Mouse (Mus musculus): Measurements from ENCODE around the gene Clns1a. TPM values are rescaled to one million over a fixed set of nuclear protein-coding genes. Genes with fewer than 3 reads are reported as not detected.

Gene Clns1a
- polyA plus RNA-seq, 1 experiment from 2014 or later, result 129 TPM

DNA sequence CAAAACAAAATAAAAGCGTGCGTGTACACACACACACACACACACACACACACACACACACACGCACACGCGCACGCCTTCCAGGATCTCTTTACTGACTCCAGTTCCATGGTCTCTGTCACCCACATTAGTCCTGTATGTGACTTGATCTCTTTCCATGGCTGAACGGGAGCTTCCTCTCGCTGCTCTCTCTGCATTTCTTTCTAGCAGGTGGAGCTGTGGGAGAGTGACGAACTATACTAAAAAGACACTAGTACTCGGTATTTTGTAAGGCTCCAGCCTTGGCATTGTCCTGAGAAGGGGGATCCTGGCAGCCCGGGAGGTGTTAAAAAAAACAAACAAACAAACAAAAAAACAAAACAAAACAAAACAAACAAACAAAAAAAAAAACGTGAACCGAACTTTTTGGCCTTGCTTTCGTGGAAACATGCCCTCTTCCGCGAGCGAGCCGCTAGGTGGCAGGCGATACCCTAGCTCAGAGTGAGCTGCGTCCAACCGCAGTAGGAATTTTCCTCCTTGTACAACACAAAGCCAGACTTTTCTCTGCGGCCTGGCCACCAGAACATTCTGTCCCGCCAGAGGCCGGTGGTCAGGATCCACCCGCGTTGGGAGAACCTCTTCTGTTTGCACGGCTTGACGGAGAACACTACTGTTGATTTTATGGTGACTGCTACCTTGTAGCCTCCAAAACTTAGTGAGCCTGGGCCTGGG lies 51.5 kb downstream of the Clns1a start:
- no peaks in the 10 kb centered on the region for H3K9me3 ChIP-seq (replicated peaks)
- H3K9ac ChIP-seq, result peak overlapping the region; percentile 64
- H3K4me1 ChIP-seq, result peaks cover 47% of the 10 kb centered on the region
- peak overlapping the region; percentile 71 for H3K4me2 ChIP-seq
- 0 out of 2 replicates have a peak, but pooled peaks have one; percentile 27 for ATAC-seq
- H3K27ac ChIP-seq, result peak overlapping the region; percentile 98
- no peaks in the 10 kb centered on the region for H3K36me3 ChIP-seq
- no peaks in the 10 kb centered on the region for H3K27me3 ChIP-seq (replicated peaks)
- 21% methylated on average over 28 of the region's 28 CpGs for WGBS (ENCODE audit: insufficient replicate concordance)
- H3K4me3 ChIP-seq, result peak overlapping the region; percentile 52

DNA sequence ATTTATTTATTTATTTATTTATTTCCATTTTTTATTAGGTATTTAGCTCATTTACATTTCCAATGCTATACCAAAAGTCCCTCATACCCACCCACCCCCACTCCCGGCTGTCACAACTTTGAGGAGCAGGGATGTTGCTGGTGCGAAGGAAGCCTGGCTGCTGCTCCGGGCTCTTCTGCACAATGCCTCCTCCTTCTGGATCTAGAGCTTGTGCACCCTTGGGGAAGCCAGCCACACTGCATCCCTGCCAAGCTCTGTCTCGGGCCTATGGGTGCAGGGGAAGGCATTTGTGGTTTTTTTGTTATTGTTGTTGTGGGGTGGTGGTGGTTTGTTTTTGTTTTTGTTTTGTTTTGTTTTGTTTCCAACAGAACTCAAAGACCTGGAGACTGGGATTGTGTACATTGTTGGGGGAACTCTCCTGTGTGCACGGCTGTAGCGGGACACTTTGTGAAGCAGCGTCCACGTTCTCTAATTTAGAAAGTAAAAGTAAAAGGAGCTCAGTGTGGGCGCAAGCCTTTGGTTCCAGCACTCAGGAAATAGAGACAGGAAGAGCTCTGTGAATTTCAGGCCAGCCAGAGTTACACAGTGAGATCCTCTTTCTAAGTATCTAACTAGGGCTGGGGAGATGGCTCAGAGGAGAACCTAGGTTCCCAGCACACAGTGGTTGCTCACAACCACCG lies 52.2 kb downstream of the Clns1a start:
- H3K4me3 ChIP-seq, result peak overlapping the region; percentile 52
- no peak for ATAC-seq
- H3K9me3 ChIP-seq (replicated peaks), result no peaks in the 10 kb centered on the region
- no peaks in the 10 kb centered on the region for H3K36me3 ChIP-seq
- no peaks in the 10 kb centered on the region for H3K27me3 ChIP-seq (replicated peaks)
- peak overlapping the region; percentile 98 for H3K27ac ChIP-seq
- H3K4me1 ChIP-seq, result peaks cover 47% of the 10 kb centered on the region
- peak overlapping the region; percentile 71 for H3K4me2 ChIP-seq
- 20% methylated on average over 10 of the region's 10 CpGs for WGBS (ENCODE audit: insufficient replicate concordance)
- peak overlapping the region; percentile 64 for H3K9ac ChIP-seq

DNA sequence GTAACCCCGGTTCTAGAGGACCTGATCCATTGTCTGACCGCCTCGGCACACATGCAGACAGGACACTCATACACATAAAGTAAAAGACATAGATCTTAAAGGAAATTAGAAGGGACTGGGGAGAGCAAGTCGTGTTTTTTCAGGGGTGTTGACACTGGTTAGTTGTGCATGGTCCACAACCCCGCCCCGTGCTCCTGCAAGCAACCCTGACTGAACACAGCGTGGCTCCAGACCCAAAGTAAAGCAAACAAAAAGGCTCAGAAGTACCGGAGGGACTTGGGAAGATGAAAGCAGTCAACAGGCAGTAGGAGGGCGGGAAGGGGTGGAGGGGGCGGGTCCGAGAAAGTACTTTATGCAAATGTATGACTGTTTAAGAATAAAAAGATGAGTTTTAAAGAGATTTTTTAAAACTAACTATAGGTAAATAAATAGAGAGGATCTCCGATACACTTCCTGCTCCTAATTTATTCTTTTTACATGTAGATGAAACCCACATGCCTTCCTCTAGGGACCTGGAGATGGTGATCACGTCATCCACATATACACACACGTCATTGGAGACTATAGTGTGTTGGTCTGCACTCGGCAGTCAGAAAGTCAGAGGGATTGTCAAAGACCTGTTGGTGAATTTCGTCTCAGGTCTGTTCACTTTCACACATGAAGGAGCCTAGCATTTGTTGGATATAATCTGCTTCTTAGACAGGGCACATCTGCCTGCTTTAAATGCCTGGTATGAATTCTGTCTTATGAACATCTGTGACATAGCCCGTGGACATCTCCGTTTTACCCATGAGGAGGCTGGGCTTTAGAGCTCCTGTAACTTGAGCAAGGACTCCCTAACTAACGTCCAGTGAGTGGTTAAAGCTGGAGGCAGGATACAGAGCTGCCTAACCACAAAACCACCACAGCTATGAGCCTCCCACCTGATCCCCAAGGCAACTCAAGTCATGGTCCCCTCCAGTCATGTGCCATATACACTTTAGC lies 53.1 kb downstream of the Clns1a start:
- Histone ChIP-seq H3K9ac (peak overlapping the region; percentile 64), H3K4me3 (peak overlapping the region; percentile 52), H3K4me2 (peak overlapping the region; percentile 71), H3K9me3 (replicated peaks) (no peaks in the 10 kb centered on the region), H3K36me3 (no peaks in the 10 kb centered on the region), H3K27ac (peak overlapping the region; percentile 98), H3K4me1 (peaks cover 47% of the 10 kb centered on the region), H3K27me3 (replicated peaks) (no peaks in the 10 kb centered on the region)
- 14% methylated on average over 19 of the region's 19 CpGs for WGBS (ENCODE audit: insufficient replicate concordance)
- peak; percentile 33 for ATAC-seq

DNA sequence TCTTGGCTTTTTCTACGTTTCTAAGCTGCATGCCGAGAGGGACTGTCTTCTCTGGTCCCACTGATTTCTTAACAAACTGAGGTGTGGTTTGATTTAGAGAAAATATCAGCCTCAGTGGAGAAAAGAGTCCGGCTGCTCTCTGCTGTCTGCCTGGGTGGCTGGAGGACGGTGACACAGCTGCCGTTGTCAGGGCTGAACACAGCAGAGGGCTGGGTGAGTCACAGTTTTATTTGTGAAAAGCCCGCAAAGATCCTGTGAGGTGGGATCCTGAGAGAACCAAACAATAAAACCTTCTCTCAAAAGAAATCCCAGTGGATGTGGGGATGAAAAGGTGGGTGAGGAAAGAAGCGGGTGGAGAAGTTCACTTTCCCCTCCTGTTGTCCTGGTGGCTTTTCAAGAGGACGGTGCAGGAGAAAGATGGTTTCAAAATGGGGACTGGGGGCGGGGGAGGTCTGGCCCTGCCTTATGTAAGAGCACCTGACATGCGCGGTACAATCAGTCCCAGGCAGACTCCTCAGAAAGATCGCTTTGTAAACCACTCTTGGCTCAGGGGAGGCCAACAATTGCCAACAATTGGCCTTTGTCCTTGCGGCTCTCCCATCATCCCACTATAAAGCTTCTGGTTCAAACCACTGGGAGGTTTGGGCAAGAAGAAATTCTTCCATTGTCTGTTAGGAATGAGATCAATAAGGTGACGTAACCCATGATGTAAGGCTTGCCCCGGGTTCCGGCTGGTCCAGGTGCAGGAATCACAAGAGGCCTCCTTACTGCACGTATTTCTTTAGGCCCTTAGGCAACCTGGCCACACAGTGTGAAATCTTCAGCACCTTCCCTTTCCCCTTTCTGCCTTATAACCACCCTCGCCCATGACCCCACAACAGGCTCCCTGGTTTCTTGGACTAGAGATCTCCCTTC lies 60.8 kb downstream of the Clns1a start:
- 68% methylated on average over 18 of the region's 18 CpGs for WGBS (ENCODE audit: insufficient replicate concordance)
- Histone ChIP-seq H3K4me3 (no peak overlapping the region), H3K36me3 (no peaks in the 10 kb centered on the region), H3K4me2 (no peak overlapping the region), H3K27me3 (replicated peaks) (no peaks in the 10 kb centered on the region), H3K9ac (no peak overlapping the region), H3K4me1 (no peaks in the 10 kb centered on the region), H3K27ac (no peak overlapping the region), H3K9me3 (replicated peaks) (no peaks in the 10 kb centered on the region)
- ATAC-seq, result no peak

DNA sequence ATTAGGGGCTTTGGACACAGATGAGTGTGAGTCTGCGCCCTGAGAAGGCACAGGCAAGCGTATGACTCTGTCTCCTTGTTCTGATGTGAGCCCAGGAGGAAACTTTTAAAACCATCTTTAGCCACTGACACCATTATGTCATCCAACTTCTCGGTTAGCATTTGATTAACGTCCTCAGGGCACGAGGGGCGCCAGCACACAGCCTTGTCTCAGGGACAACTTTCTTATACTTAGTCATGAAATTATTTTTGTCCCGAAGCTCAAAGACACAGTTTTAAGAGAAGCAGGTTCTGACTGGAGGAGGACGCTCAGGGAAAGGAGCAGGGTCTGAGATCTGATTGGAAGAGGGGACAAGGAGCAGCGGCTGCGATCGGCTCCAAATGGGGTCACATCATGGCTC lies 68.2 kb downstream of the Clns1a start:
- Histone ChIP-seq H3K36me3 (no peaks in the 10 kb centered on the region), H3K27me3 (replicated peaks) (no peaks in the 10 kb centered on the region), H3K9ac (no peak overlapping the region), H3K4me2 (no peak overlapping the region), H3K27ac (0 out of 2 replicates have a peak overlapping the region, but pooled peaks have one; percentile 14), H3K4me1 (peaks cover 22% of the 10 kb centered on the region), H3K4me3 (no peak overlapping the region), H3K9me3 (replicated peaks) (no peaks in the 10 kb centered on the region)
- no peak for ATAC-seq
- WGBS (ENCODE audit: insufficient replicate concordance), result 73% methylated on average over 11 of the region's 11 CpGs

DNA sequence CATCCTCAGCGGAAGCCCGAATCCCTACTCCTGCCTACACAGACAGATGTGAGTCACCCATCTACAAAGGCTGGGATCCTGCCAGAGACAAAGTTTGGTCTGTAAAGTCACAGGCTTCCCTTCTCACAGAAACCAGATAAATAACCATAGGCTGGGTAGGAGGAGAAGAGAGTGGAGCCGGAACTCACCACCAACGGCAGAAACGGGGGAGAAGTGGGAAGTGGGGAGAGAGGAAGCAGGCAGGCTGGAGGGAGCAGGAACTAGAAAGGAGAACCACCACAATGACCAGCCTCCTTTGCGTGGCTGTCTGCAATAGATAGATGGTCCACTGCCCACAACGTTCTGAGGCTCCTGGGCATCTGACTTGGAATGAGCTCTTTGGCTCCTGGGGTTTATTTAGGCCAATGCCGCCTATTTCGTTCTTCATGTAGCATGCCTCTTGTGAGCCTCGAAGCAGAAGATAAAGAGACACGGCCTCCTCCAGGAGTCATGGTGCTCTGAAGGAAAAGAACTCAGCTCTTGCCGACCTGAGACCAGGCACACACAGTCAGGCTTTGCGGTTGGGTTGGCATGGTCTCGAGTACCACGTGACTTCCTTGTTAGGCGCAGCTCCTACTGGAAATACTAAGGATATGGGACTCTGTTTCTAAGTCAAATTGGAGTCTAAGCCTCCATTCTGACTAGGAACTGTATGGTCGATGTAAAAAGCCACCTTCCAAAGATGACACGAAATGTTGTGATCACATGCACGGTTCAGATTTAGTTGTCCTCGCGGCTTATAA lies 68.9 kb downstream of the Clns1a start:
- Histone ChIP-seq H3K36me3 (no peaks in the 10 kb centered on the region), H3K4me2 (no peak overlapping the region), H3K27me3 (replicated peaks) (no peaks in the 10 kb centered on the region), H3K27ac (no peak overlapping the region), H3K9ac (no peak overlapping the region), H3K4me1 (peaks cover 22% of the 10 kb centered on the region), H3K4me3 (no peak overlapping the region), H3K9me3 (replicated peaks) (no peaks in the 10 kb centered on the region)
- WGBS (ENCODE audit: insufficient replicate concordance), result 51% methylated on average over 21 of the region's 21 CpGs
- ATAC-seq, result no peak

DNA sequence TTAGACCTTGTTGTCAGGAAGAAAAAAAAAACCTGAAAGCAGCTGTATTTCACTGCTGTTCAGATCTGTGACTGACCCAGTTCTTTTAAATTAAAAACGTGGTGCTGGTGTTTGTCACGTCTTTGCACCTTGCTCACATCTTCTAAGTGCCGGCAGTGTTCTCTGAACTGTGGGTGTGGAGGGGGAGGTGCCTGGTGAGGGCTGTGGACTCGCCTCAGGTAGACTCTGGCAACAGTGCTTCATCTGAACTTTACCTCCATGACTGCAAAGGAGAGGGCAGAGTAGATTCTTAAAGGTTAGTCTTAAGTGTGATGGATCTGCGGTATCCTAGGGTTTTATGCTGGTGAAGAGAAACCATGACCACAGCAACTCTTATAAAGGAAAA lies 69.5 kb downstream of the Clns1a start:
- Histone ChIP-seq H3K9ac (no peak overlapping the region), H3K4me3 (no peak overlapping the region), H3K36me3 (no peaks in the 10 kb centered on the region), H3K4me1 (peaks cover 22% of the 10 kb centered on the region), H3K27me3 (replicated peaks) (no peaks in the 10 kb centered on the region), H3K9me3 (replicated peaks) (no peaks in the 10 kb centered on the region), H3K4me2 (no peak overlapping the region), H3K27ac (no peak overlapping the region)
- no peak for ATAC-seq
- WGBS (ENCODE audit: insufficient replicate concordance), result 70% methylated on average over 5 of the region's 5 CpGs

DNA sequence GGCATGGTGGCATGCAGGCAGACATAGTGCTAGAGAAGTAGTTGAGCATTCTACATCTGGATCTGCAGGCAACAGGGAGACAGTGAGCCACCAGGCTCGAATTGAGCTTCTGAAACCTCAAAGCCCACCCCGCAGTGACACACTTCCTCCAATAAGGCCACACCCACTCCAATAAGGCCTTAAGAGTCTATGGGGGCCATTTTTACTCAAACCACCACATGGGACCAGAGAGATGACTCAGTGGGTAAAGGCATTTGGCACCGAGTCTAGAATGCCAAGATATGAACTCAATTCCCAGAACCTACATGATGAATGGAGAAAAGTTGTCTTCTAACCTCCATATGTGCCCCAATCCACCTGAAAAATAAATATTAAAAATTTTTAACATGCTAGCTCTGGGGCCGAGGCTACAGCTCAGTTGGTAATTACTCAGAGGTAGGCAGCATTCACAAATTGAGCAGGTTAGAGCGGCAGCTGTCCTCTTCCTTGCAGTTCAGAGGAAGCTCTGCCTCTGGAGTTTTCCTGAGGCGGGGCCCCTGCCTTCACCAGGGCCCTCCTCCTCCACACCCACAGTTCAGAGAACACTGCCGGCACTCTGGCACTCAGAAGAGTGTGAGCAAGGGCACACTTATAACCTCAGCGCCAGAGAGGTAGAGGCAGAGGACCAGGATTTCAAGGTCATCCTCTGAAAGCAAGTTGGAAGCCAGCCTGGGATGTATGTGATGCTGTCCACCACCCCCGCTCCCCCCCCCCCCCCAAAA lies 70.2 kb downstream of the Clns1a start:
- no peak overlapping the region for H3K27ac ChIP-seq
- peaks cover 22% of the 10 kb centered on the region for H3K4me1 ChIP-seq
- no peaks in the 10 kb centered on the region for H3K27me3 ChIP-seq (replicated peaks)
- H3K9ac ChIP-seq, result no peak overlapping the region
- WGBS (ENCODE audit: insufficient replicate concordance), result 54% methylated on average over 9 of the region's 9 CpGs
- ATAC-seq, result no peak
- no peak overlapping the region for H3K4me3 ChIP-seq
- no peaks in the 10 kb centered on the region for H3K9me3 ChIP-seq (replicated peaks)
- no peaks in the 10 kb centered on the region for H3K36me3 ChIP-seq
- 0 out of 2 replicates have a peak overlapping the region, but pooled peaks have one; percentile 10 for H3K4me2 ChIP-seq

DNA sequence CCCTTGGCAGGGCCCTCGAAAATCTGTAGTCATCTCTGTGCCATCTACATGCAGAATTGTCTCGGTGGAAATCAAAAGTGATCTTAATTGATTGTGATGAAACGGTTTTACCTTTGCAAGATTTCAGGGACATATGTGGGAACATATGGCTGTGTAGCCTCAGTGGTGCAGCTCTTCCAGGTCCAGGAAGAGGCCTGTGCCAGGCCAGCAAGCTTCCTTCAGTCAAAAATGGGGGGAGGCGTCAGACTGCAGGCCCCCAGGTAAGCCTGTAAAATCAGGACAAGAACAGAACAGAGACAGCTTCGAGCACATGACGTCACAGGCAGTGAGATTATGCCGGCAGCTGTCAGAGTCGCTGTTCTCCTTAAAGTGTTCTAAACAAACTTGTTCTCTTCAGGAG lies 71.4 kb downstream of the Clns1a start:
- no peaks in the 10 kb centered on the region for H3K36me3 ChIP-seq
- H3K9ac ChIP-seq, result no peak overlapping the region
- WGBS (ENCODE audit: insufficient replicate concordance), result 67% methylated on average over 8 of the region's 8 CpGs
- no peak overlapping the region for H3K27ac ChIP-seq
- H3K4me2 ChIP-seq, result no peak overlapping the region
- peaks cover 22% of the 10 kb centered on the region for H3K4me1 ChIP-seq
- no peaks in the 10 kb centered on the region for H3K9me3 ChIP-seq (replicated peaks)
- ATAC-seq, result no peak
- H3K4me3 ChIP-seq, result no peak overlapping the region
- no peaks in the 10 kb centered on the region for H3K27me3 ChIP-seq (replicated peaks)

DNA sequence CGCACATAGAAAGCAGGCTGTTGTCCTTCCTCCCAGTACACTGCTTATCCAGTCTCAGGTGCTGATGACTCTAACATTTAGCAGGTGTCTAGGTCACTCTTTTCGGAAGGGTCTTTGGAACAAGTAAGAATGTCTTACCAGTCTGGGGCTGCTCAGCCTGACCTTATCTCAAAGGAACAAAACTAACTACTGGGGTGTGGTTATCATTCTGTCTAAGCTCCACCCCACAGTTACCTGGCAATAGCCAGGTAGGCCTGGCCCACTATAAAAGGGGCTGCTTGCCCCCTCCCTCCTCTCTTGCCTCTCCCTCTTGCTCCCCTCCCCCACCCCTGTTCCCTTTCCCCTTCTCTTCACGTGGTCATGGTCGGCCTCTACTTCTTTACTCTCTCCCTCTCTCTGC lies 72.6 kb downstream of the Clns1a start:
- H3K27ac ChIP-seq, result peak overlapping the region; percentile 40; the same call in 1 of the 2 replicates
- no peaks in the 10 kb centered on the region for H3K27me3 ChIP-seq (replicated peaks)
- peaks cover 22% of the 10 kb centered on the region for H3K4me1 ChIP-seq
- no peaks in the 10 kb centered on the region for H3K36me3 ChIP-seq
- H3K4me2 ChIP-seq, result no peak overlapping the region
- no peak overlapping the region for H3K4me3 ChIP-seq
- peak; percentile 59; the same call in 1 of the 2 replicates for ATAC-seq
- H3K9me3 ChIP-seq (replicated peaks), result no peaks in the 10 kb centered on the region
- H3K9ac ChIP-seq, result no peak overlapping the region
- WGBS (ENCODE audit: insufficient replicate concordance), result 39% methylated on average over 4 of the region's 4 CpGs
